Mouse (Mus musculus): ENCODE data around the gene Ilkap. TPM values are rescaled to one million over a fixed set of nuclear protein-coding genes. Genes with fewer than 3 reads are reported as not detected.
A peak's percentile ranks its signal among the peaks of the same experiment; 100 is the strongest.

Ilkap gene
- polyA plus RNA-seq, 1 experiment: 80.3 TPM

GRCm38 (mm10) chr1:91381091-91381471 lies 17.5 kb downstream of the Ilkap start:
- Histone ChIP-seq H3K79me2 (ENCODE audit: control insufficient read depth, insufficient read depth) (no peaks in the 10 kb centered on the region), H3K4me3 (no peak overlapping the region), H3K4me2 (ENCODE audit: low read depth) (no peak overlapping the region), H3K36me3 (ENCODE audit: control insufficient read depth, insufficient read depth) (peaks cover 77% of the 10 kb centered on the region), H3K27me3 (ENCODE audit: control insufficient read depth, insufficient read depth, insufficient read length) (no peaks in the 10 kb centered on the region), H3ac (ENCODE audit: control insufficient read depth, insufficient read length) (no peak overlapping the region)
- TF ChIP-seq POLR2A (IDR thresholded peaks at IDR 0.05; ENCODE audit: insufficient read length, low read depth): no peak

- no peaks in the 10 kb centered on the region for H3K27me3 ChIP-seq (ENCODE audit: control insufficient read depth, insufficient read depth, insufficient read length)
- H3K4me2 ChIP-seq (ENCODE audit: low read depth): no peak overlapping the region
- H3K4me3 ChIP-seq: no peak overlapping the region
- peaks cover 81% of the 10 kb centered on the region for H3K36me3 ChIP-seq (ENCODE audit: control insufficient read depth, insufficient read depth)
- H3K79me2 ChIP-seq (ENCODE audit: control insufficient read depth, insufficient read depth): no peaks in the 10 kb centered on the region
- no peak for TF ChIP-seq MAX (IDR thresholded peaks at IDR 0.05; ENCODE audit: low read depth)
- 0 out of 2 replicates have a peak, but pooled peaks have one; percentile 12 for TF ChIP-seq CEBPB (IDR thresholded peaks at IDR 0.05; ENCODE audit: insufficient read depth, poor library complexity, severe bottlenecking)
- H3ac ChIP-seq (ENCODE audit: control insufficient read depth, insufficient read length): no peak overlapping the region
Observed at GRCm38 (mm10) chr1:91380453-91381090, 18.0 kb downstream of the Ilkap start.

- no peaks in the 10 kb centered on the region for H3K27me3 ChIP-seq (ENCODE audit: control insufficient read depth, insufficient read depth, insufficient read length)
Observed at GRCm38 (mm10) chr1:91373414-91373835, 25.2 kb downstream of the Ilkap start.

GRCm38 (mm10) chr1:91370055-91370454 lies 28.6 kb downstream of the Ilkap start:
- H3K4me3 ChIP-seq: no peak overlapping the region
- H3ac ChIP-seq (ENCODE audit: control insufficient read depth, insufficient read length): no peak overlapping the region
- TF ChIP-seq POLR2A (IDR thresholded peaks at IDR 0.05; ENCODE audit: insufficient read length, low read depth) (peak; percentile 29), USF1 (IDR thresholded peaks at IDR 0.05; ENCODE audit: low read depth) (no peak), E2F4 (IDR thresholded peaks at IDR 0.05; ENCODE audit: insufficient read depth) (no peak)
- peaks cover 12% of the 10 kb centered on the region for H3K36me3 ChIP-seq (ENCODE audit: control insufficient read depth, insufficient read depth)
- no peak overlapping the region for H3K4me2 ChIP-seq (ENCODE audit: low read depth)
- no peaks in the 10 kb centered on the region for H3K79me2 ChIP-seq (ENCODE audit: control insufficient read depth, insufficient read depth)
- H3K27me3 ChIP-seq (ENCODE audit: control insufficient read depth, insufficient read depth, insufficient read length): no peaks in the 10 kb centered on the region

More at GRCm38 (mm10) chr1:91373414-91373835, 25.2 kb downstream of the Ilkap start:
- no peak overlapping the region for H3K4me3 ChIP-seq
- no peaks in the 10 kb centered on the region for H3K79me2 ChIP-seq (ENCODE audit: control insufficient read depth, insufficient read depth)
- H3K36me3 ChIP-seq (ENCODE audit: control insufficient read depth, insufficient read depth): peaks cover 45% of the 10 kb centered on the region
- H3K4me2 ChIP-seq (ENCODE audit: low read depth): no peak overlapping the region
- no peak overlapping the region for H3ac ChIP-seq (ENCODE audit: control insufficient read depth, insufficient read length)
- TF ChIP-seq POLR2AphosphoS2 (IDR thresholded peaks at IDR 0.05; ENCODE audit: insufficient read length, low read depth): peak; percentile 55
- TF ChIP-seq TCF12 (IDR thresholded peaks at IDR 0.05; ENCODE audit: insufficient read depth, poor library complexity, severe bottlenecking): peak; percentile 63
- TF ChIP-seq USF1 (IDR thresholded peaks at IDR 0.05; ENCODE audit: low read depth): no peak
- no peak for TF ChIP-seq MAX (IDR thresholded peaks at IDR 0.05; ENCODE audit: low read depth)
- peak; percentile 25 to 90 (median 83) for TF ChIP-seq MYOD1 (IDR thresholded peaks at IDR 0.05; ENCODE audit: control insufficient read depth in 1 of 3, insufficient read length in 2 of 3, low read depth in 2 of 3)
- peak; percentile 53 to 93 (median 80) for TF ChIP-seq MYOG (IDR thresholded peaks at IDR 0.05; ENCODE audit: control insufficient read depth in 1 of 3, insufficient read depth in 1 of 3, insufficient read length in 2 of 3, low read depth in 2 of 3)

- Histone ChIP-seq H3K27me3 (ENCODE audit: control insufficient read depth, insufficient read depth, insufficient read length) (no peaks in the 10 kb centered on the region), H3K79me2 (ENCODE audit: control insufficient read depth, insufficient read depth) (no peaks in the 10 kb centered on the region), H3K4me2 (ENCODE audit: low read depth) (no peak overlapping the region), H3K36me3 (ENCODE audit: control insufficient read depth, insufficient read depth) (peaks cover 8% of the 10 kb centered on the region), H3ac (ENCODE audit: control insufficient read depth, insufficient read length) (no peak overlapping the region), H3K4me3 (no peak overlapping the region)
- TF ChIP-seq CEBPB (IDR thresholded peaks at IDR 0.05; ENCODE audit: insufficient read depth, poor library complexity, severe bottlenecking) (no peak), MYOD1 (IDR thresholded peaks at IDR 0.05; ENCODE audit: control insufficient read depth in 1 of 3, insufficient read length in 2 of 3, low read depth in 2 of 3) (peak in 1 of 3 experiments; percentile 68), MYOG (IDR thresholded peaks at IDR 0.05; ENCODE audit: control insufficient read depth in 1 of 3, insufficient read depth in 1 of 3, insufficient read length in 2 of 3, low read depth in 2 of 3) (peak in 1 of 3 experiments; percentile 52), E2F4 (IDR thresholded peaks at IDR 0.05; ENCODE audit: insufficient read depth) (no peak), USF1 (IDR thresholded peaks at IDR 0.05; ENCODE audit: low read depth) (no peak), REST (IDR thresholded peaks at IDR 0.05; ENCODE audit: insufficient read depth, insufficient read length) (no peak), SRF (IDR thresholded peaks at IDR 0.05; ENCODE audit: control insufficient read depth, insufficient read length, low read depth) (no peak), MAX (IDR thresholded peaks at IDR 0.05; ENCODE audit: low read depth) (no peak)
Observed at GRCm38 (mm10) chr1:91369408-91369807, 29.2 kb downstream of the Ilkap start.

- Histone ChIP-seq H3K79me2 (ENCODE audit: control insufficient read depth, insufficient read depth) (no peaks in the 10 kb centered on the region), H3K36me3 (ENCODE audit: control insufficient read depth, insufficient read depth) (peaks cover 8% of the 10 kb centered on the region), H3K4me3 (peak overlapping the region; percentile 28), H3K27me3 (ENCODE audit: control insufficient read depth, insufficient read depth, insufficient read length) (no peaks in the 10 kb centered on the region), H3K4me2 (ENCODE audit: low read depth) (peak overlapping the region; percentile 69), H3ac (ENCODE audit: control insufficient read depth, insufficient read length) (no peak overlapping the region)
- no peak for TF ChIP-seq E2F4 (IDR thresholded peaks at IDR 0.05; ENCODE audit: insufficient read depth)
- no peak for TF ChIP-seq MYOG (IDR thresholded peaks at IDR 0.05; ENCODE audit: control insufficient read depth in 1 of 3, insufficient read depth in 1 of 3, insufficient read length in 2 of 3, low read depth in 2 of 3)
- no peak for TF ChIP-seq USF1 (IDR thresholded peaks at IDR 0.05; ENCODE audit: low read depth)
- no peak for TF ChIP-seq POLR2AphosphoS2 (IDR thresholded peaks at IDR 0.05; ENCODE audit: insufficient read length, low read depth)
- no peak for TF ChIP-seq CEBPB (IDR thresholded peaks at IDR 0.05; ENCODE audit: insufficient read depth, poor library complexity, severe bottlenecking)
- TF ChIP-seq TCF12 (IDR thresholded peaks at IDR 0.05; ENCODE audit: insufficient read depth, poor library complexity, severe bottlenecking): no peak
- TF ChIP-seq MAX (IDR thresholded peaks at IDR 0.05; ENCODE audit: low read depth): no peak
- no peak for TF ChIP-seq MYOD1 (IDR thresholded peaks at IDR 0.05; ENCODE audit: control insufficient read depth in 1 of 3, insufficient read length in 2 of 3, low read depth in 2 of 3)
- TF ChIP-seq REST (IDR thresholded peaks at IDR 0.05; ENCODE audit: insufficient read depth, insufficient read length): no peak
- no peak for TF ChIP-seq POLR2A (IDR thresholded peaks at IDR 0.05; ENCODE audit: insufficient read length, low read depth)
- no peak for TF ChIP-seq TCF3 (IDR thresholded peaks at IDR 0.05; ENCODE audit: insufficient read length, low read depth)
- TF ChIP-seq SRF (IDR thresholded peaks at IDR 0.05; ENCODE audit: control insufficient read depth, insufficient read length, low read depth): no peak
Observed at GRCm38 (mm10) chr1:91367295-91367694, 31.3 kb downstream of the Ilkap start.

Data from myocyte (in vitro differentiated cells).